Mouse (Mus musculus) midbrain, embryonic 14.5 days (tissue): ENCODE results near the gene Dpp8. TPM values are rescaled to one million over a fixed set of nuclear protein-coding genes. Genes with fewer than 3 reads are reported as not detected.
"Not testable (repeated sequence)": the region's sequence is repeated elsewhere in the genome, so short reads cannot be mapped to it uniquely, and the experiment has no call there.

Source experiments
- ATAC-seq: fragments of 200-750 bp; cut with Nextera tagmentation; 2 replicates; pipeline ENCODE4 v1.8.0; 2017; ENCODE audit warnings: moderate number of reproducible peaks, moderate library complexity; ENCODE audit not compliant: low FRiP score, low TSS enrichment
- DNase-seq: peaks from one replicate; pipeline ENCODE4 v3.0.0-alpha.2; 2015
- H3K27ac ChIP-seq: fragments of 300-500 bp; sonication (generic); replicated peaks from 2 replicates; pipeline ENCODE4 v1.5.1; 2014; ENCODE audit warnings: mild to moderate bottlenecking, low read depth, low read length, moderate library complexity
- H3K27me3 ChIP-seq: fragments of 300-500 bp; sonication (generic); 2 replicates; pipeline ENCODE4 v1.6.1; 2014; ENCODE audit warnings: low read length, control low read depth, mixed read lengths; ENCODE audit not compliant: control insufficient read depth, insufficient read depth
- H3K36me3 ChIP-seq: fragments of 300-500 bp; sonication (generic); 2 replicates; pipeline ENCODE4 v1.6.1; 2014; ENCODE audit warnings: low read length, control low read depth; ENCODE audit not compliant: control insufficient read depth, insufficient read depth
- H3K4me1 ChIP-seq: fragments of 300-500 bp; sonication (generic); 2 replicates; pipeline ENCODE4 v1.6.1; 2014; ENCODE audit warnings: mild to moderate bottlenecking, antibody characterized with exemption, low read length, control low read depth; ENCODE audit not compliant: control insufficient read depth, insufficient read depth
- H3K4me2 ChIP-seq: fragments of 300-500 bp; sonication (generic); 2 replicates; pipeline ENCODE4 v1.6.1; 2014; ENCODE audit warnings: mild to moderate bottlenecking, low read length, moderate library complexity
- H3K4me3 ChIP-seq: fragments of 300-500 bp; sonication (generic); replicated peaks from 2 replicates; pipeline ENCODE4 v1.5.1; 2014; ENCODE audit warnings: low read depth, low read length
- H3K9ac ChIP-seq: fragments of 300-500 bp; sonication (generic); replicated peaks from 2 replicates; pipeline ENCODE4 v1.6.1; 2014; ENCODE audit warnings: mild to moderate bottlenecking, low read length, moderate library complexity
- H3K9me3 ChIP-seq: fragments of 300-500 bp; sonication (generic); 2 replicates; pipeline ENCODE4 v1.6.1; 2016; ENCODE audit warnings: low read length, control low read depth, mixed read lengths; ENCODE audit not compliant: control insufficient read depth
- WGBS: fragments of 180-500 bp; shearing (Covaris S2); extraction: QIAGEN DNeasy Blood & Tissue Kit; methylation state at CpG from one replicate; pipeline ENCODE4 v1.1.7; 2014; 5-methylcytosine and 5-hydroxymethylcytosine counted together
- polyA plus RNA-seq: library from polyadenylated mRNA; unstranded; fragments of >200 nt; fragmentation: Nextera tagmentation; extraction: Ambion mirVana; gene quantifications from 2 replicates; pipeline ENCODE4 v1.2.1, GENCODE M21; 2014

Gene Dpp8
- polyA plus RNA-seq, 1 experiment from 2014 or later: 39.1 TPM

DNA sequence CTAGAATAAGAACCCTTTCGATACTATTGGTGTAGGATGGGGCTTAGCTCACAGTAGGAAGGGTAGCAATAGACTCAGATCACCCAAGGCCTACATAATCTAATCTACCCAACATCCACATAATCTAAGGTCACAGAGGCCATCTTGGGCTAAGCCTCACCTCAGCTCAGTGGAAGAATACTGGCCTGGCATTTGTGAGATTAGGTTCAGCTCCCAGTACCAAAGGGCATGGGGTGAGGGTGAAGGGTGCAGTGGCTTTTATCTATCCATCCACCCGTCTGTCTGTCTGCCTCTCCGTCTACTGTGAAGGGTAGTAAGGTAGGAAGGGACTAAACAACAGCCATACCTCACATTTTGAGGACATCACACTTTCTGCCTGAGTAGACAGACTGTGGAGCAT, 38.4 kb downstream of the Dpp8 start:
- WGBS: 96% methylated on average over 3 of the region's 3 CpGs
- H3K9me3 ChIP-seq: no peaks in the 10 kb centered on the region
- no peaks in the 10 kb centered on the region for H3K4me1 ChIP-seq
- no peak for ATAC-seq
- H3K9ac ChIP-seq: no peak overlapping the region
- no peak for DNase-seq
- no peak overlapping the region for H3K27ac ChIP-seq
- no peak overlapping the region for H3K4me3 ChIP-seq
- H3K36me3 ChIP-seq: peaks cover 87% of the 10 kb centered on the region
- H3K27me3 ChIP-seq: no peaks in the 10 kb centered on the region
- H3K4me2 ChIP-seq: no peak overlapping the region

DNA sequence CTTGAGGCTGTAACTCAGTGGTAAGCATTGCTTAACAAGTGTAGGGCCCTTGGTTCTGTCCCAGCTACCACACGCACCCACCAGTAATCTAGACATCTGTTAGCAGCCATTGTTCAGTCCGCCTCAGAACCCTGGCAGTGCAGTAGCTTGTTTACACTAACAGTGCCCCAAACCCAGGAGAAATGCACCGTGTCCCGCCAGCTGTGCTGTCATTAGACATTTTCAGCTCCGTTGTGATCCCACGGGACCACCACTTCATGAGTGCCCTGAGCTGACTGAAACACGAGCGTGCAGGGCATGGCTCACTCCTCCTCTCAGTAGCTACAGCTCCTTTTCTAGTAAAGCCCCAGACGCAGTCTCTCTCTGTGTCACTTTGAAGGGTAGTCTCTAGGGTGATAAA, 41.3 kb downstream of the Dpp8 start:
- no peak overlapping the region for H3K4me2 ChIP-seq
- no peaks in the 10 kb centered on the region for H3K4me1 ChIP-seq
- H3K4me3 ChIP-seq: no peak overlapping the region
- H3K36me3 ChIP-seq: peaks cover 89% of the 10 kb centered on the region
- no peaks in the 10 kb centered on the region for H3K27me3 ChIP-seq
- H3K27ac ChIP-seq: no peak overlapping the region
- ATAC-seq: no peak
- DNase-seq: peak; percentile 24
- no peaks in the 10 kb centered on the region for H3K9me3 ChIP-seq
- H3K9ac ChIP-seq: no peak overlapping the region
- 68% methylated on average over 9 of the region's 9 CpGs for WGBS

DNA sequence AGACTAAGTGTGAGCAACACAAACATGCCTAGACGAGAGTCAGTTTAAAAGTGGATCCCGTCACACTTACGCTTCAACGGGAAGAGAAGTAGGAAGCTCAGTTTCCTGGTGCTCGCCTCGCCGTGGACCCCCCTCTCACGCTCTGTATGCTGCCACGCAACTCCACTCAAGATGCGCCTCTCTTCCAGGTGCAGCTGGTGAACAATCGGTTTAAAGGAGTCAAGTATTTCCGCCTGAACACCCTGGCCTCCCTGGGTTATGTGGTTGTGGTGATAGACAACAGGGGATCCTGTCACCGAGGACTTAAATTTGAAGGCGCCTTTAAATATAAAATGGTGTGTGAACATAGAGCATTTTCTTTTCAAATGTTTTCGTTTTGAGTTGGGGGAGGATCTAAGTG, 42.0 kb downstream of the Dpp8 start:
- Histone ChIP-seq H3K4me1 (no peaks in the 10 kb centered on the region), H3K36me3 (peaks cover 89% of the 10 kb centered on the region), H3K4me3 (no peak overlapping the region), H3K27me3 (no peaks in the 10 kb centered on the region), H3K9ac (no peak overlapping the region), H3K27ac (no peak overlapping the region), H3K4me2 (no peak overlapping the region), H3K9me3 (no peaks in the 10 kb centered on the region)
- WGBS: 93% methylated on average over 15 of the region's 15 CpGs
- ATAC-seq (no peak), DNase-seq (no peak)

DNA sequence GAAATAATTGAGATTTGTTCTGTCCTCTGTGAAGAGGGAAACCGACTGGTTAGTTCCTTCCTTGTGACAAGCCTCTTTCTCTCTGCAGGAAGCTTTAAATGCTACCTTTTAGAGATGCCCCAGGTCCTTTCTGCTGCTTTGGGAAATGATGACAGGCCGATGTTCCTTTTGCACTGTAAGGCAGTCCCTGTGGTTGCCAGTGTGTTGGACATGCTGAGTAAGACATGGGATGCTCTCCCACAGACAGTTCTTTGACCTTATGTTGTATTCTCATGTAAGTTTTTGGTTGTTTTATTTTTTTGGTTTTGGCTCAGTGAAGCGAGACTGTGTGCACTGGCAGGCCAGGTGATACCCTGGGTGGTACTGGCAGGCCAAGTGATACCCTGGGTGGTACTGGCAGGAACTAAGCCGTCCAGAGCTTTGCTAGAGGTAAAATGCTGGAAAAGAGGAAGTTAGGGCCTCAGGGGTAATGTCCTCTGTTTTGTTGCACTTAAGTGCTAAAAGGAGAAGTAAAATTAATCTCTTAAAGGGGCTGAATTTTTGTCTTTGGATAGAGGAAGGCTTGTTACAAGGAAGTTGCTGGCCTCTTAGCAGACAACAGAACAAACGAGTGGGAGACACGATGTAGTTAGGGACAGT, 42.8 kb downstream of the Dpp8 start:
- DNase-seq: no peak
- no peaks in the 10 kb centered on the region for H3K27me3 ChIP-seq
- no peak for ATAC-seq
- no peak overlapping the region for H3K4me2 ChIP-seq
- no peaks in the 10 kb centered on the region for H3K4me1 ChIP-seq
- H3K27ac ChIP-seq: no peak overlapping the region
- peaks cover 90% of the 10 kb centered on the region for H3K36me3 ChIP-seq
- WGBS: 90% methylated on average over 6 of the region's 6 CpGs
- no peak overlapping the region for H3K9ac ChIP-seq
- no peak overlapping the region for H3K4me3 ChIP-seq
- H3K9me3 ChIP-seq: no peaks in the 10 kb centered on the region

DNA sequence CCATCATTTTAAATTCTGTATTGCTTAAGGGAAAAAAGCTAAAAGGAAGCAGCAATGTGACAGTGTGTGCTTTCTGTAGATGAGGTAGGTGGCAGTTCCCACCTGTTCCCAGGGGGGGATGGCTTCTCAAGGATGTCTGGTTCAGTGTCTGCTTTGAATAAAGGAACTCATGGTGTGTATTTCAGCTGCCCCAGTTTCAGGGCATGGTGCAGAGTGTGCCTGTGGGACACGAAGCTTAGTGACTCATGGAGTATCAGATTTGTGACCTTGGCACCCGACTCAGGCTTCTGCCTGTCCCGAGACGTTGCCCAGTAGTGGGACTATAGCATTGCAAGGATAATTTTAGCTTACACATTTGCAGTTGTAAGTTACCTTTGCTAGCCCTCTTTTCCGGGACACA, 45.3 kb downstream of the Dpp8 start:
- 95% methylated on average over 5 of the region's 5 CpGs for WGBS
- no peaks in the 10 kb centered on the region for H3K4me1 ChIP-seq

DNA sequence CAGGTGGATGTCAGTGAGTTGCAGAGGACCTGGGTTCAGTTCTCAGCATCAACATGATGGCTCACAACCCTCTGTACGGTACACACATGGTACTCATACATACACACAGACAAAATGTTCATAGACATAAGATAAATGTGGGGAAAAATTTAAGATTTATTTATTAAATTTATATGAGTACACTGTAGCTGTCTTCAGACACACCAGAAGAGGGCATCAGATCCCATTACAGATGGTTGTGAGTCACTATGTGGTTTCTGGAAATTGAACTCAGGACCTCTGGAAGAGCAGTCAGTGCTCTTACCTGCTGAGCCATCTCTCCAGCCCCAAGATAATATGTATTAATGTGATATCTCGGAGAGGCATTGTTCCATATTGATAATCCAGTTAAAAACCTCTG, 47.9 kb downstream of the Dpp8 start:
- not testable (repeated sequence) for H3K9me3 ChIP-seq, H3K9ac ChIP-seq, H3K4me3 ChIP-seq, H3K27me3 ChIP-seq, H3K4me2 ChIP-seq, ATAC-seq, H3K4me1 ChIP-seq, H3K27ac ChIP-seq, DNase-seq
- 93% methylated on average over 2 of the region's 2 CpGs for WGBS
- H3K36me3 ChIP-seq: peaks cover 85% of the 10 kb centered on the region

More for the DNA sequence above, 45.3 kb downstream of the Dpp8 start:
- H3K4me3 ChIP-seq: no peak overlapping the region
- no peak overlapping the region for H3K4me2 ChIP-seq
- DNase-seq (no peak), ATAC-seq (no peak)
- no peak overlapping the region for H3K9ac ChIP-seq
- H3K27ac ChIP-seq: no peak overlapping the region
- peaks cover 89% of the 10 kb centered on the region for H3K36me3 ChIP-seq
- no peaks in the 10 kb centered on the region for H3K27me3 ChIP-seq
- H3K9me3 ChIP-seq: no peaks in the 10 kb centered on the region

DNA sequence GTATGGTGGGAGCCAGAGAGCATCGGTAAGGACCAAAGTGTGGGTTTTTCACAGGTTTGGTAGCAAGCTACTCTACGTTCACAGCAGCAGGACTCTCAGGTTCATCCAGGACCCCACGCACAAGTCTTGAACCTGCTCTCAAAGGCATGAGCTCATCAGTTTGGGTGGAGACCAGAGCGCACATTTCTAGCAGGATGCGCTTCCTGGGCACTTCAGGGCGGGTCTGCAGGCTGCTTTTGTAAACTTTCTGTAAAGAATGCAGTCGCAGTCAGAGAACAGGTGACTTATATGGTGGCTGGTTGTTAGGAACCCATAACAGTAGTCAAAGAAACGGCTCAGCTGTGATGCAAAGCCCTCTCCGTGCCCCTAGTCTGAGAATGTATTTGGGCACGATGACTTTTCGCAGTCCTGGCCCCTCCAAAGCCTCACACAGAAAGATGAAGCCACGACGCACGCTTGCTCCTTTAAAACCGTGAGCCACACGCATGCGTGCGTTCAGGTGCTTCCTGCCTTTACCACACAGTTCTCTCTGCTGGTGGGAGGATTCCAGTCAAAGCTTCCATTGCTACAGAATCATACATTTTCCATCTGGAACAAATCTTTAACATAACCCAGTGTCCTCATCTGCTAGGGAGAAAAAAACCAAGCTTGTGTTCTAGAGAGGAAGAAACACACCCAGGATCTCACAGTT, 51.0 kb downstream of the Dpp8 start:
- H3K4me3 ChIP-seq: no peak overlapping the region
- DNase-seq (no peak), ATAC-seq (no peak)
- 94% methylated on average over 18 of the region's 18 CpGs for WGBS
- H3K4me1 ChIP-seq: no peaks in the 10 kb centered on the region
- H3K27ac ChIP-seq: no peak overlapping the region
- no peak overlapping the region for H3K9ac ChIP-seq
- H3K9me3 ChIP-seq: no peaks in the 10 kb centered on the region
- no peaks in the 10 kb centered on the region for H3K27me3 ChIP-seq
- H3K4me2 ChIP-seq: no peak overlapping the region
- H3K36me3 ChIP-seq: peaks cover 55% of the 10 kb centered on the region

DNA sequence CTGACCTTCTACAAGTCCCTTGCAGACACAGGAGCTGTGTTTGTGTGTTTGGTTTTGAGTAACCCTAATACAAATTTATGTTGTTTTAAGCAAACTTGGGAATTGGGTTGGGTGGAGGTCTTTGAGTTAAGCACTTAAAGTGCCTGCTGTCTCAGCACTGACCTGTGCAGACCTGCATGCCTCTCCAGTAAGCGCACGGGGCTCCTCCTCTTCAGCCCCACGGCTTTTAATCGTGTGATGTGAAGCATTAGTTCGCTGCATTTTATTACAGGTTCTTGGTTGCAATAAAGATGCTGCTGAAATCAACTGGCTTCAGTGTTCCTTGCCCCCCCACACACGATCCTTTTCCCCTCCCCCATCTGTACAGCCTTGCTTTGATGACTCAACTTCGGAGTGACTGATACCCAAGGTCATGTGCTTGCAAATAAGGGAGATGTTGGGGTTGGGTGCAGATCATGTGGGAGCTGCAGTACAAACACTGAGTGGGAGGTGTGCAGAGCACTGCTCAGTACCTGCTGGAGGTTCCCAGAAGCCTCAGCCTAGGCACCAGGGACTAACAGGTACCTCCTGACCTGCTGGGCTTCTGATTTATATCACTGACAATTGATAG, 52.1 kb downstream of the Dpp8 start:
- H3K9me3 ChIP-seq: no peaks in the 10 kb centered on the region
- H3K27ac ChIP-seq: no peak overlapping the region
- peaks cover 45% of the 10 kb centered on the region for H3K36me3 ChIP-seq
- WGBS: 86% methylated on average over 7 of the region's 7 CpGs
- no peak overlapping the region for H3K4me2 ChIP-seq
- no peak overlapping the region for H3K9ac ChIP-seq
- ATAC-seq (no peak), DNase-seq (no peak)
- H3K4me3 ChIP-seq: no peak overlapping the region
- no peaks in the 10 kb centered on the region for H3K27me3 ChIP-seq
- no peaks in the 10 kb centered on the region for H3K4me1 ChIP-seq

DNA sequence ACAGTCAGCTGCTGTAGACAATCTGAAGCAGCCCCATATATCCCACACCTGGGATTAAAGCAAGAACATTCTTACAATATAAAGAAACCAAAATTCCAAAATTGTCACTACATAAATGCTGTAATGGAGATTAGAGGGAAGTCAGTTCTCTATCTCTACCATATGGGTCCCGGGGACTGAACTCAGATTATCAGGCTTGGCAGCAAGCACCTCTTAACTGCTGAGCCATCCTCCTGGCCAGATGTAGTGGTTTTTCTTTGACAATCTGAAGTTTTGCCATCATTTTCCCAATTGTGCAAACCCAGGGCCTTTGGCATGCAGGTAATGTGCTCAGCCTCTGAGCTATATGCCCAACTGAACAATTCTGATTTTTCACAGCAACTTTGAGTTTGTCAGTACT, 53.1 kb downstream of the Dpp8 start:
- H3K4me3 ChIP-seq: no peak overlapping the region
- 96% methylated on average over 1 of the region's 1 CpGs for WGBS
- no peak overlapping the region for H3K27ac ChIP-seq
- H3K9ac ChIP-seq: no peak overlapping the region
- H3K4me1 ChIP-seq: no peaks in the 10 kb centered on the region
- no peaks in the 10 kb centered on the region for H3K9me3 ChIP-seq
- no peaks in the 10 kb centered on the region for H3K27me3 ChIP-seq
- ATAC-seq (no peak), DNase-seq (no peak)
- no peak overlapping the region for H3K4me2 ChIP-seq
- H3K36me3 ChIP-seq: peaks cover 36% of the 10 kb centered on the region
